Mouse (Mus musculus): ENCODE results near the gene Serpinb9. TPM values are rescaled to one million over a fixed set of nuclear protein-coding genes. Genes with fewer than 3 reads are reported as not detected.
A peak's percentile ranks its signal among the peaks of the same experiment; 100 is the strongest.

Serpinb9 gene
- polyA plus RNA-seq, 1 experiment from 2014 or later = 10.8 TPM

DNA sequence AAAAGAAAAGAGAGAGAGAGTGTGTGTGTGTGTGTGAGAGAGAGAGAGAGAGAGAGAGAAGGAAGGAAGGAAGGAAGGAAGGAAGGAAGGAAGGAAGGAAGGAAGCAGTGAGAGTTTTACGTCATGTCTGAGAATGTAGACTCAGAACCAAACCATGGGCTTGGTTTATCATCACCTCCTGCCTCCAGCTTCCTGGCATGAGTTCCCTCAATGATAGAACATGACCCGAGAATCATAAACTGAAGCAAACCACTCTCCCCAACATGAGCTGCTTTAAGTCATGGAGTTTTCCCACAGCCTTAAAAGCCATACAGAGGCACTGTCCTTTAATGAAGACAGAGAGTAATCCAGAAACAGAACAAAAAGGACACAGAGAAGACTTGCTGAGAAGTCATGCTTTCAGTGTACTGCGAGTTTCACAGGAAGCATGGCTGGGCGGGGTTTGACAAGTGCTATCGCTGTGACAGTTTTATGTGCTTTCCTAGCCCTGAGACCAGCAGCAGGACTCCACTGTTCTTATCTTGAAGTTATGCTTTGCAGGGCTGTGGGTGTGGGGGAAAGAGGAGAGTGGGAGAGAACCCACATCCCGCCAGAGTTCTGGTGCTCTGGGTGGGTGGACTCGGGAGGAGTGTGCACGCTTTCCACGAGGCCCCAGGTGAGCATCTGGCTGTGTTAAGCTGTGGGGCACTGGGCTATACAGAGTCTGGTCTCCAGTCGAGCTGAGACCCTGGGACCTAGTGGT is 9.7 kb upstream of the Serpinb9 start:
- Histone ChIP-seq H3K4me2 (ENCODE audit: low read length) (no peak overlapping the region), H3K27ac (ENCODE audit: low read depth) (no peak overlapping the region), H3K9ac (ENCODE audit: low read length) (no peak overlapping the region), H3K9me3 (ENCODE audit: control insufficient read depth, low read length) (no peaks in the 10 kb centered on the region), H3K36me3 (ENCODE audit: control insufficient read depth, insufficient read depth, low read length) (no peaks in the 10 kb centered on the region), H3K4me1 (replicated peaks; ENCODE audit: control insufficient read depth, insufficient read depth, low read length) (no peaks in the 10 kb centered on the region), H3K27me3 (replicated peaks; ENCODE audit: control insufficient read depth, insufficient read depth, low read length) (no peaks in the 10 kb centered on the region), H3K4me3 (ENCODE audit: low read depth, low read length) (no peak overlapping the region)
- 41% methylated on average over 10 of the region's 10 CpGs for WGBS
- peak; percentile 54 for DNase-seq (ENCODE audit: low spot score)
- ATAC-seq (replicated peaks; ENCODE audit: low FRiP score, low TSS enrichment, low read depth) = peak; percentile 76

DNA sequence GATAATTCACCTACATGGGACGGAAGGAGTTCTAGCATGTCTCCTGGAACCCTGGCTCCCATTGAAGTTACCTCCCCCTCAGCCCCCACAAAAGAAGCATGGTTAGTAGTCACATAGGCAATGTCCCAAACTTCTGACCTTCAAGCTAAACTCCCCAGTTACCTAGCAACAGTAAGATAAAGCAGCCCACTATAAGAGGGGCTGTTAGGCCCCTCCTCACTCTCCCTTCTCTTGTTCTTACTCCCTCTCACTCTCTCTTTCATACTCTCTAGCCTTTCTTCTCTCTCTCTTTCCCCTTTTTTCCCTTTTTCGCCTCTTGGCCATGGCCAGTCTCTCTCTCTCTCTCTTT is 9.2 kb upstream of the Serpinb9 start:
- no peak overlapping the region for H3K9ac ChIP-seq (ENCODE audit: low read length)
- no peak overlapping the region for H3K27ac ChIP-seq (ENCODE audit: low read depth)
- H3K36me3 ChIP-seq (ENCODE audit: control insufficient read depth, insufficient read depth, low read length) = no peaks in the 10 kb centered on the region
- no peak for ATAC-seq (replicated peaks; ENCODE audit: low FRiP score, low TSS enrichment, low read depth)
- no peak for DNase-seq (ENCODE audit: low spot score)
- H3K9me3 ChIP-seq (ENCODE audit: control insufficient read depth, low read length) = no peaks in the 10 kb centered on the region
- WGBS = 84% methylated on average over 2 of the region's 2 CpGs
- no peak overlapping the region for H3K4me3 ChIP-seq (ENCODE audit: low read depth, low read length)
- no peaks in the 10 kb centered on the region for H3K27me3 ChIP-seq (replicated peaks; ENCODE audit: control insufficient read depth, insufficient read depth, low read length)
- no peaks in the 10 kb centered on the region for H3K4me1 ChIP-seq (replicated peaks; ENCODE audit: control insufficient read depth, insufficient read depth, low read length)
- H3K4me2 ChIP-seq (ENCODE audit: low read length) = no peak overlapping the region

DNA sequence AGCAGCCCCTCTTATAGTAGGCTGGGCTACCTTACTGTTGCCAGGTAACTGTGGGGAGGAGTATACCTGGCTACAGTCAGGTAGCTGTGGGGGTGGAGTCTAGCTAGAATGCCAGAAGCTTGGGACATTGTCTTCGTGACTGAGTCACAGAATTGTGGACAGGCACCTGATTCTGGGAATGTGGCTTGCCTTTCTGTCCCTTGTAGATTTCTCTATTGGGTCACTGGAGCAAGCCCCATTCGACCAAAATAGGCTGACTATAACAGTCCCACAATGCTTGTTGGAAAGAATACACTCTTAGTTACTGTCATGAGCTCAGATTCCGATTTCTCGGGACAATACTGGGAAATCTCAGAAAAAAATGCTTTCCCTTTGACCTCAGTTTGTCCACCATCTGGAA is 8.0 kb upstream of the Serpinb9 start:
- no peaks in the 10 kb centered on the region for H3K27me3 ChIP-seq (replicated peaks; ENCODE audit: control insufficient read depth, insufficient read depth, low read length)
- no peaks in the 10 kb centered on the region for H3K9me3 ChIP-seq (ENCODE audit: control insufficient read depth, low read length)
- no peak overlapping the region for H3K27ac ChIP-seq (ENCODE audit: low read depth)
- no peak overlapping the region for H3K9ac ChIP-seq (ENCODE audit: low read length)
- ATAC-seq (replicated peaks; ENCODE audit: low FRiP score, low TSS enrichment, low read depth) = no peak
- no peaks in the 10 kb centered on the region for H3K36me3 ChIP-seq (ENCODE audit: control insufficient read depth, insufficient read depth, low read length)
- H3K4me2 ChIP-seq (ENCODE audit: low read length) = no peak overlapping the region
- no peaks in the 10 kb centered on the region for H3K4me1 ChIP-seq (replicated peaks; ENCODE audit: control insufficient read depth, insufficient read depth, low read length)
- DNase-seq (ENCODE audit: low spot score) = no peak
- 75% methylated on average over 4 of the region's 4 CpGs for WGBS
- H3K4me3 ChIP-seq (ENCODE audit: low read depth, low read length) = no peak overlapping the region

DNA sequence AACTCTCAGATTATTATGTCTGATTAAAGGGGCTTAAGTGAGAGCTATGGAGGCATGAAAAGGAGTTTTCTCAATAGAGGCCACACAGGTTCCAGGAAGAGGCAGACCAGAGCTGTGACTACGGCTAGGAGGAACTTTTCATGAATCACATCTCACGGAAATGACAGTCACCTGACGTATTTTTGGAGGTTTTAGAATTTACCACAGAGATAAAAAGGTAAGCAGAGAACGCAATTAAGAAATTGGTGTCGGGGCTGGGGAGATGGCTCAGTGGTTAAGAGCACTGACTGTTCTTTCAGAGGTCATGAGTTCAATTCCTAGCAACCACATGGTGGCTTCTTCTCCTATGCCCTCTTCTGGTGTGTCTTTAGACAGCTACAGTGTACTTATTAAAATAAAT is 1.7 kb upstream of the Serpinb9 start:
- WGBS = 92% methylated on average over 5 of the region's 5 CpGs
- no peak overlapping the region for H3K4me2 ChIP-seq (ENCODE audit: low read length)
- H3K9me3 ChIP-seq (ENCODE audit: control insufficient read depth, low read length) = no peaks in the 10 kb centered on the region
- no peak overlapping the region for H3K4me3 ChIP-seq (ENCODE audit: low read depth, low read length)
- ATAC-seq (replicated peaks; ENCODE audit: low FRiP score, low TSS enrichment, low read depth) = no peak
- no peaks in the 10 kb centered on the region for H3K4me1 ChIP-seq (replicated peaks; ENCODE audit: control insufficient read depth, insufficient read depth, low read length)
- H3K9ac ChIP-seq (ENCODE audit: low read length) = no peak overlapping the region
- H3K27me3 ChIP-seq (replicated peaks; ENCODE audit: control insufficient read depth, insufficient read depth, low read length) = no peaks in the 10 kb centered on the region
- H3K36me3 ChIP-seq (ENCODE audit: control insufficient read depth, insufficient read depth, low read length) = no peaks in the 10 kb centered on the region
- DNase-seq (ENCODE audit: low spot score) = no peak
- H3K27ac ChIP-seq (ENCODE audit: low read depth) = no peak overlapping the region

DNA sequence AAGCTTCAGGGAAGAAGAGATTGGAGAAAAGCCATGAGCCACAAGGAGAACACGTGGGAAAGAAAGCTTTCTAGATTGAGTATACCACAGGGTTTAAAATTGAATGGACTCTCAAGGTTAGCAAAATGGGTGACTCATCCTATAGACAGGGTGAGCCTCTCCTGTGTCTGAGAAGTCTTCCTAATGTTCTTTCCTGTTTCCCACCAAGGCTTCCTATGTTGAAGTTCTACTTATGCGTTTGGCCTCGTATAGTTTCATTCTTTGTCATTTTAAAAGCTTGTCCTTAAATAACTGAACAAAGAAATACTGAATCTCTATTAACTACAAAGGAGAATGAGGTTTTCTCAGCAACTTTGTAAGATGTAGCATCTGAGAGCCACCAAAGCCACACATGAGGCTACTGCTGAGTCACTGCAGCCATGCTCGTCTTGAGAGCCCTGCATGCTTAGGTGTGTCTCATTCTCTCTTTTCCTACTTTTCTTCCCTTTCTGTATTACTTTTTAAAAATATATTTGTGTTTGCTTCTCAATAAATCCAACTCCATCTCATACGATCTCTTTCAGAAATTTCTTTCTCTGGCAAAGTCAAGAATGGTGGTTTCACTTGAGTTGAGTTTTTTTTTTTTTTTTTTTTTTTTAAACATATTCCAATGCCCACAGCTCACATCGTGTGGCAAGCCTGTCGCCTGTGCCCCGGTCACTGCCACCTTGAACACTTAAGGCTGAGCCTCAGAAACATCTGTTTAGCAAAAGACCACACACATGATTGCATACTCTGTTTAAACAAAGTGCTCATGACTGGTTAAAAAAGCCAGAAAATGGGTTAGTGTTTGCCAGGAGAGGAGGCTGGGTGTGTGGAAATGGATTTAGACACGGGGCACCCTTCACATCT is 718 bp downstream of the Serpinb9 start:
- H3K4me3 ChIP-seq (ENCODE audit: low read depth, low read length) = peak overlapping the region; percentile 35
- no peaks in the 10 kb centered on the region for H3K27me3 ChIP-seq (replicated peaks; ENCODE audit: control insufficient read depth, insufficient read depth, low read length)
- no peaks in the 10 kb centered on the region for H3K9me3 ChIP-seq (ENCODE audit: control insufficient read depth, low read length)
- ATAC-seq (replicated peaks; ENCODE audit: low FRiP score, low TSS enrichment, low read depth) (peak; percentile 47), DNase-seq (ENCODE audit: low spot score) (no peak)
- H3K27ac ChIP-seq (ENCODE audit: low read depth) = peak overlapping the region; percentile 88
- H3K36me3 ChIP-seq (ENCODE audit: control insufficient read depth, insufficient read depth, low read length) = 0 out of 2 replicates have a peak, but pooled peaks cover under 1% of the 10 kb centered on the region
- no peaks in the 10 kb centered on the region for H3K4me1 ChIP-seq (replicated peaks; ENCODE audit: control insufficient read depth, insufficient read depth, low read length)
- peak overlapping the region; percentile 45 for H3K9ac ChIP-seq (ENCODE audit: low read length)
- WGBS = 54% methylated on average over 9 of the region's 9 CpGs
- H3K4me2 ChIP-seq (ENCODE audit: low read length) = peak overlapping the region; percentile 62

DNA sequence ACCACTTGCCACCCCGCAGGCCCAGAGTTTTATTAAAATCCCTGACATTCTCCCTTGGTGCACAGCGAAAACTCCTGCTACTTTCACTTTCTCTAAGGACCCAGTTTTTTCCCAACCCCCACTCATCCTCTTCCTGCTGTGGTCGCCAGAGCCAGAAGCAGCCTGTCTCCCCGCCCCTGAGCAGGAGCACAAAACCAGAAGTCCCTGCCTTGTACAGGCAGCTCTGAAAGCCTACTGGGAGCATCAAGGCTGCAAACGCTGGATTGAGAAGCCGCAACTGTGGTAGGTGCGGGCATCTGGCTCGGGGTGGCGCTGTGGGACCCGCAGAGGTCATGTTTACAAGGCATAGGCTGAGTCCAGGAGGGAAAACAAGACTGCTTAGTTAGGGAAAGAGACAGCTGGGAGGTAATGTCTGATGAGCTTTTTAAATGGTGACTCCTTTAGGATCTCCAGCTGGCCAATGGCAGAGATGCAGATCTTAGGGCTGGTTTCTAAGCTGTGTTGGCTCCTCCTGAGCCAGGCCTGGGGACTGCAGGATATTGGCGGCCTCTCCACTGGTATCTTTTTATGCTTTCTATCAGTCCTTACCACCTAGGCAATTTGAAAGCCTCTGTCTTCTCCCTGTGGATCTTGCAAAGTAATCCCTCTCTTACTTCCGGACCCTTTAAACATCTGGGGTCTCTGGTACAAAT is 1.5 kb downstream of the Serpinb9 start:
- ATAC-seq (replicated peaks; ENCODE audit: low FRiP score, low TSS enrichment, low read depth) = peak; percentile 90
- peak overlapping the region; percentile 45 for H3K9ac ChIP-seq (ENCODE audit: low read length)
- DNase-seq (ENCODE audit: low spot score) = peak; percentile 92
- 11% methylated on average over 12 of the region's 12 CpGs for WGBS
- H3K4me3 ChIP-seq (ENCODE audit: low read depth, low read length) = peak overlapping the region; percentile 35
- peak overlapping the region; percentile 88 for H3K27ac ChIP-seq (ENCODE audit: low read depth)
- H3K9me3 ChIP-seq (ENCODE audit: control insufficient read depth, low read length) = no peaks in the 10 kb centered on the region
- no peaks in the 10 kb centered on the region for H3K4me1 ChIP-seq (replicated peaks; ENCODE audit: control insufficient read depth, insufficient read depth, low read length)
- H3K4me2 ChIP-seq (ENCODE audit: low read length) = peak overlapping the region; percentile 62
- 0 out of 2 replicates have a peak, but pooled peaks cover 3% of the 10 kb centered on the region for H3K36me3 ChIP-seq (ENCODE audit: control insufficient read depth, insufficient read depth, low read length)
- no peaks in the 10 kb centered on the region for H3K27me3 ChIP-seq (replicated peaks; ENCODE audit: control insufficient read depth, insufficient read depth, low read length)

DNA sequence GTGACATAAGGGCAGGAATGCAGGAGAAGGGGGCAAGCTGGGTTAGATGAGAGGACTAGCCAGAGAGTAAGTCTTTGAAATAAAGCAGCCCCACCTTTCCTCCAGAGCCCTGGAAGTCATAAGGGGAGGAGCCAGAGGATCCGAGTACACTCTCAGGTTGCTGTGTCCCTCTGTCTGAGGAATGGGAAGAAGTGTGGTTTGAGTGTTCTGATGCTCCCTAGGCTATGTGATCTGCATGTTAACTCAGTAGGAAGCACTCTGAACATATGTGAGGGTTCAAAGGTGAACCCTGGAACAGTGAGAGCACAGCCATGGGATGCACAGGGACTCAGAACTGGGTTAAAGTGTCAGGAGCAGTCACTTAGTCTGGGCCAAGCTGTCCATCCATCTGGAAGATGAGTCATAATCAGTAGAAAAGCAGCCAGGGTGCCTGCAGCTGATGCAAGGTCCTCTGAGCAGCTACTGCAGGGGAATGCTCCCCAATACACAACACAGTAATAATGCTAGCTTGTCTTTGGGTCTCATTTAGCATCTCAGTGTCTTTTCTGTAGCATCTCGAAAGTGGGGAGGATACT is 2.5 kb downstream of the Serpinb9 start:
- Histone ChIP-seq H3K27me3 (replicated peaks; ENCODE audit: control insufficient read depth, insufficient read depth, low read length) (no peaks in the 10 kb centered on the region), H3K9ac (ENCODE audit: low read length) (no peak overlapping the region), H3K36me3 (ENCODE audit: control insufficient read depth, insufficient read depth, low read length) (0 out of 2 replicates have a peak, but pooled peaks cover 3% of the 10 kb centered on the region), H3K4me3 (ENCODE audit: low read depth, low read length) (no peak overlapping the region), H3K4me2 (ENCODE audit: low read length) (peak overlapping the region; percentile 62; the same call in 1 of the 2 replicates), H3K4me1 (replicated peaks; ENCODE audit: control insufficient read depth, insufficient read depth, low read length) (no peaks in the 10 kb centered on the region), H3K9me3 (ENCODE audit: control insufficient read depth, low read length) (no peaks in the 10 kb centered on the region), H3K27ac (ENCODE audit: low read depth) (no peak overlapping the region)
- ATAC-seq (replicated peaks; ENCODE audit: low FRiP score, low TSS enrichment, low read depth) (peak; percentile 38; the same call in 1 of the 2 replicates), DNase-seq (ENCODE audit: low spot score) (no peak)
- WGBS = 53% methylated on average over 2 of the region's 2 CpGs

DNA sequence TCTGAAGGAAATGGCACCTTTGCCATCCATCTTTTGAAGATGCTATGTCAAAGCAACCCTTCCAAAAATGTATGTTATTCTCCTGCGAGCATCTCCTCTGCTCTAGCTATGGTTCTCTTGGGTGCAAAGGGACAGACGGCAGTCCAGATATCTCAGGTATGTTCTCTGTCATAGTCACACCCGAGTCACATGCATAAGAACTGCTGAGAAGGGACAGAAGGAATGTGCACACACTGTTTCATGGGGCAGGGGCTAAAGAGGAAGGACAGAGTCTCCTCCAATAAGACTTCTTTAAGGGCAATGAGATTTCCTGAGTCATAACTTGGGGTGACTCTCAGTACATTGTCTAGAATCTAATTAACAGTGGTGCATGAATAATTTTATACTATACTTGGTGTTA is 3.5 kb downstream of the Serpinb9 start:
- Histone ChIP-seq H3K4me1 (replicated peaks; ENCODE audit: control insufficient read depth, insufficient read depth, low read length) (no peaks in the 10 kb centered on the region), H3K9me3 (ENCODE audit: control insufficient read depth, low read length) (no peaks in the 10 kb centered on the region), H3K27me3 (replicated peaks; ENCODE audit: control insufficient read depth, insufficient read depth, low read length) (no peaks in the 10 kb centered on the region), H3K27ac (ENCODE audit: low read depth) (no peak overlapping the region), H3K4me3 (ENCODE audit: low read depth, low read length) (no peak overlapping the region), H3K9ac (ENCODE audit: low read length) (no peak overlapping the region), H3K36me3 (ENCODE audit: control insufficient read depth, insufficient read depth, low read length) (0 out of 2 replicates have a peak, but pooled peaks cover 3% of the 10 kb centered on the region), H3K4me2 (ENCODE audit: low read length) (no peak overlapping the region)
- DNase-seq (ENCODE audit: low spot score) (no peak), ATAC-seq (replicated peaks; ENCODE audit: low FRiP score, low TSS enrichment, low read depth) (no peak)
- 85% methylated on average over 3 of the region's 3 CpGs for WGBS

All from intestine, embryonic 14.5 days (tissue).